Mouse (Mus musculus) limb, embryonic 13.5 days (tissue): ENCODE results near the gene Coa6. TPM values are rescaled to one million over a fixed set of nuclear protein-coding genes. Genes with fewer than 3 reads are reported as not detected.
A peak's percentile ranks its signal among the peaks of the same experiment; 100 is the strongest.
"Not testable (repeated sequence)": the region's sequence is repeated elsewhere in the genome, so short reads cannot be mapped to it uniquely, and the experiment has no call there.

Experiments used
- ATAC-seq: fragments of 200-750 bp; cut with Nextera tagmentation; 2 replicates; pipeline ENCODE4 v1.8.0; 2017; ENCODE audit warnings: low read depth, moderate number of reproducible peaks, moderate TSS enrichment; ENCODE audit not compliant: low FRiP score
- H3K27ac ChIP-seq: fragments of 300-500 bp; sonication (generic); 2 replicates; pipeline ENCODE4 v1.5.1; 2015; ENCODE audit warnings: inconsistent platforms, mild to moderate bottlenecking, moderate library complexity
- H3K27me3 ChIP-seq: fragments of 300-500 bp; sonication (generic); 2 replicates; pipeline ENCODE4 v1.6.1; 2015; ENCODE audit warnings: mild to moderate bottlenecking, inconsistent platforms
- H3K36me3 ChIP-seq: fragments of 300-500 bp; sonication (generic); 2 replicates; pipeline ENCODE4 v1.6.1; 2015; ENCODE audit warnings: inconsistent platforms, mild to moderate bottlenecking, moderate library complexity
- H3K4me1 ChIP-seq: fragments of 300-500 bp; sonication (generic); 2 replicates; pipeline ENCODE4 v1.6.1; 2015; ENCODE audit warnings: inconsistent platforms
- H3K4me2 ChIP-seq: fragments of 300-500 bp; sonication (generic); replicated peaks from 2 replicates; pipeline ENCODE4 v1.6.1; 2015; ENCODE audit warnings: inconsistent platforms, mild to moderate bottlenecking, moderate library complexity
- H3K4me3 ChIP-seq: fragments of 300-500 bp; sonication (generic); 2 replicates; pipeline ENCODE4 v1.5.1; 2015; ENCODE audit warnings: moderate library complexity, mild to moderate bottlenecking, inconsistent platforms
- H3K9ac ChIP-seq: fragments of 300-500 bp; sonication (generic); 2 replicates; pipeline ENCODE4 v1.6.1; 2015; ENCODE audit warnings: mild to moderate bottlenecking, inconsistent platforms
- H3K9me3 ChIP-seq: fragments of 300-500 bp; sonication (generic); 2 replicates; pipeline ENCODE4 v1.6.1; 2016; ENCODE audit warnings: inconsistent platforms
- WGBS: fragments of 180-500 bp; shearing (Covaris S2); methylation state at CpG from one replicate; pipeline ENCODE4 v1.1.7; 2015; 5-methylcytosine and 5-hydroxymethylcytosine counted together
- polyA plus RNA-seq: library from polyadenylated mRNA; unstranded; fragments of >200 nt; fragmentation: Nextera tagmentation; extraction: Ambion mirVana; gene quantifications from 2 replicates; pipeline ENCODE4 v1.2.1, GENCODE M21; 2015

The Coa6 gene
- 51.7 and 54.2 TPM in 2 replicates for polyA plus RNA-seq

- peak; percentile 99 for ATAC-seq
- Histone ChIP-seq H3K4me1 (peaks cover 13% of the 10 kb centered on the region), H3K4me3 (peak within 1 kb of the TSS; percentile 91), H3K9ac (peak within 1 kb of the TSS; percentile 92), H3K36me3 (peaks cover 17% of the 10 kb centered on the region), H3K4me2 (peak within 1 kb of the TSS; percentile 89), H3K27ac (peak within 1 kb of the TSS; percentile 70; the same call in 1 of the 2 replicates), H3K9me3 (no peaks in the 10 kb centered on the region), H3K27me3 (no peaks in the 10 kb centered on the region)
- WGBS: under 1% methylated on average over 61 of the region's 61 CpGs
Measured at GRCm38 (mm10) chr8:126422174-126422919, at the start of gene Coa6. Gene Coa6, plus strand, starts transcription at chr8:126422515.

GRCm38 (mm10) chr8:126379580-126379979 lies 42.7 kb upstream of the Coa6 start:
- WGBS: 86% methylated on average over 6 of the region's 6 CpGs

GRCm38 (mm10) chr8:126380141-126380540 lies 42.2 kb upstream of the Coa6 start:
- Histone ChIP-seq H3K9ac (no peak overlapping the region), H3K27ac (no peak overlapping the region), H3K4me1 (no peaks in the 10 kb centered on the region), H3K9me3 (no peaks in the 10 kb centered on the region), H3K4me2 (no peak overlapping the region), H3K27me3 (peaks cover 8% of the 10 kb centered on the region; the same call in 1 of the 2 replicates), H3K4me3 (no peak overlapping the region), H3K36me3 (no peaks in the 10 kb centered on the region)
- ATAC-seq: no peak
- WGBS: 52% methylated on average over 2 of the region's 2 CpGs

More at GRCm38 (mm10) chr8:126379580-126379979, 42.7 kb upstream of the Coa6 start:
- no peak overlapping the region for H3K27ac ChIP-seq
- peaks cover 8% of the 10 kb centered on the region; the same call in 1 of the 2 replicates for H3K27me3 ChIP-seq
- no peaks in the 10 kb centered on the region for H3K36me3 ChIP-seq
- H3K9ac ChIP-seq: no peak overlapping the region
- H3K9me3 ChIP-seq: no peaks in the 10 kb centered on the region
- no peaks in the 10 kb centered on the region for H3K4me1 ChIP-seq
- ATAC-seq: no peak
- no peak overlapping the region for H3K4me3 ChIP-seq
- H3K4me2 ChIP-seq: no peak overlapping the region

- Histone ChIP-seq H3K27me3 (peaks cover 11% of the 10 kb centered on the region; the same call in 1 of the 2 replicates), H3K4me1 (no peaks in the 10 kb centered on the region), H3K4me2 (no peak overlapping the region), H3K36me3 (no peaks in the 10 kb centered on the region), H3K27ac (no peak overlapping the region), H3K4me3 (no peak overlapping the region), H3K9ac (no peak overlapping the region), H3K9me3 (no peaks in the 10 kb centered on the region)
- no peak for ATAC-seq
- 79% methylated on average over 7 of the region's 7 CpGs for WGBS
Measured at GRCm38 (mm10) chr8:126381299-126381698, 41.0 kb upstream of the Coa6 start.

GRCm38 (mm10) chr8:126382216-126382615 lies 40.1 kb upstream of the Coa6 start:
- Histone ChIP-seq H3K9me3 (no peaks in the 10 kb centered on the region), H3K27me3 (0 out of 2 replicates have a peak, but pooled peaks cover 8% of the 10 kb centered on the region), H3K27ac (no peak overlapping the region), H3K4me3 (no peak overlapping the region), H3K9ac (no peak overlapping the region), H3K36me3 (no peaks in the 10 kb centered on the region), H3K4me1 (no peaks in the 10 kb centered on the region), H3K4me2 (no peak overlapping the region)
- ATAC-seq: no peak
- WGBS: 34% methylated on average over 14 of the region's 14 CpGs

- Histone ChIP-seq H3K36me3 (no peaks in the 10 kb centered on the region), H3K27me3 (0 out of 2 replicates have a peak, but pooled peaks cover 8% of the 10 kb centered on the region), H3K9ac (no peak overlapping the region), H3K4me3 (no peak overlapping the region), H3K9me3 (no peaks in the 10 kb centered on the region), H3K4me1 (no peaks in the 10 kb centered on the region), H3K4me2 (no peak overlapping the region), H3K27ac (no peak overlapping the region)
- 66% methylated on average over 5 of the region's 5 CpGs for WGBS
- no peak for ATAC-seq
Measured at GRCm38 (mm10) chr8:126382749-126383148, 39.6 kb upstream of the Coa6 start.

DNA sequence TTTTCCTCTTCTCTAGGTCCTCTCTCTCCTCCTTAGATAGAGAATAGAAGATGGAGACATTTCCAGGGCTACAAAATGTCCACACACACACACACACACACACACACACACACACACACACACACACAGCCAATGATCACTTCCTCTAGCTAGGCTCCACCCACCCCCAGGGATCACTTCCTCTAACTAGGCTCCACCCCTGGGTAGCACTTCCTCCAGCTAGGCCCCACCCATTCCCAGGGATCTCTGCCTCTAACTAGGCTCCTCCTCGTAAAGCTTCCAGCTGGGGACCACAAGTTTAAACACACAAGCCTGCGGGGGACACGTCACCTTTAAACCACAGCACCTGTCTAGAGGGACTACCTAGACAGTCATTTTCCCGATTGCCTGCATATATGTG lies 34.7 kb upstream of the Coa6 start:
- no peak overlapping the region for H3K9ac ChIP-seq
- WGBS: 79% methylated on average over 4 of the region's 4 CpGs
- no peaks in the 10 kb centered on the region for H3K9me3 ChIP-seq
- no peak overlapping the region for H3K4me2 ChIP-seq
- H3K27me3 ChIP-seq: 0 out of 2 replicates have a peak, but pooled peaks cover 6% of the 10 kb centered on the region
- no peak overlapping the region for H3K27ac ChIP-seq
- ATAC-seq: no peak
- H3K4me3 ChIP-seq: no peak overlapping the region
- no peaks in the 10 kb centered on the region for H3K36me3 ChIP-seq
- H3K4me1 ChIP-seq: 0 out of 2 replicates have a peak, but pooled peaks cover 6% of the 10 kb centered on the region

- 59% methylated on average over 2 of the region's 2 CpGs for WGBS
- no peak overlapping the region for H3K9ac ChIP-seq
- H3K27ac ChIP-seq: no peak overlapping the region; the same call in 1 of the 2 replicates
- 0 out of 2 replicates have a peak, but pooled peaks have one; percentile 11 for ATAC-seq
- no peak overlapping the region for H3K4me3 ChIP-seq
- H3K9me3 ChIP-seq: no peaks in the 10 kb centered on the region
- H3K27me3 ChIP-seq: no peaks in the 10 kb centered on the region
- no peaks in the 10 kb centered on the region for H3K36me3 ChIP-seq
- H3K4me2 ChIP-seq: no peak overlapping the region
- H3K4me1 ChIP-seq: 0 out of 2 replicates have a peak, but pooled peaks cover 6% of the 10 kb centered on the region
Measured at GRCm38 (mm10) chr8:126391541-126391940, 30.8 kb upstream of the Coa6 start.

DNA sequence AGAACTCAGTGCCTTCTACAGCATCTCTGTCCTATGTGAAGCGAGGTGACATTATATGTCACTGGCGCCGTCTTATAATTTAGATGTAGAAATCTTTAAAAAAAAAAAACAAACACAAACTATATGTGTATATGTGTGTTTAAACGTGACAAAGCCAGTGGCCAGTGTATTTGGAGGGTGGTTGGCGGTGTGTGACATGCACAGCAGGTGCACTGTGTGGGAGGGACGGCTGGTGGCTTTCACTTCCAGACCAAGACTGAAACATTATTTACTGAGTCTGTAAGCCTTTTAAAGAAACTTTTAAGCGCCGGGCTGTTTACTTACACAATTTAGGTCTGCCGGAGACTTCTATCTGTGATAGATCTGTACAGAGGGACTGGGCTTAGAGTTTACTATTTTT lies 26.9 kb upstream of the Coa6 start:
- ATAC-seq: no peak
- Histone ChIP-seq H3K4me2 (no peak overlapping the region), H3K9ac (no peak overlapping the region), H3K27ac (no peak overlapping the region), H3K9me3 (no peaks in the 10 kb centered on the region), H3K36me3 (no peaks in the 10 kb centered on the region), H3K4me1 (0 out of 2 replicates have a peak, but pooled peaks cover 6% of the 10 kb centered on the region), H3K4me3 (no peak overlapping the region), H3K27me3 (no peaks in the 10 kb centered on the region)
- 84% methylated on average over 9 of the region's 9 CpGs for WGBS

GRCm38 (mm10) chr8:126395917-126396316 lies 26.4 kb upstream of the Coa6 start:
- Histone ChIP-seq H3K4me3 (no peak overlapping the region), H3K4me2 (no peak overlapping the region), H3K9me3 (no peaks in the 10 kb centered on the region), H3K27ac (no peak overlapping the region), H3K9ac (no peak overlapping the region), H3K4me1 (0 out of 2 replicates have a peak, but pooled peaks cover 6% of the 10 kb centered on the region), H3K27me3 (no peaks in the 10 kb centered on the region), H3K36me3 (no peaks in the 10 kb centered on the region)
- 75% methylated on average over 5 of the region's 5 CpGs for WGBS
- ATAC-seq: no peak

- no peak overlapping the region for H3K4me3 ChIP-seq
- no peak overlapping the region for H3K27ac ChIP-seq
- no peaks in the 10 kb centered on the region for H3K27me3 ChIP-seq
- H3K9me3 ChIP-seq: no peaks in the 10 kb centered on the region
- no peak overlapping the region for H3K4me2 ChIP-seq
- WGBS: 74% methylated on average over 3 of the region's 3 CpGs
- no peaks in the 10 kb centered on the region for H3K4me1 ChIP-seq
- ATAC-seq: no peak
- no peak overlapping the region for H3K9ac ChIP-seq
- H3K36me3 ChIP-seq: no peaks in the 10 kb centered on the region
Measured at GRCm38 (mm10) chr8:126398349-126398748, 24.0 kb upstream of the Coa6 start.

DNA sequence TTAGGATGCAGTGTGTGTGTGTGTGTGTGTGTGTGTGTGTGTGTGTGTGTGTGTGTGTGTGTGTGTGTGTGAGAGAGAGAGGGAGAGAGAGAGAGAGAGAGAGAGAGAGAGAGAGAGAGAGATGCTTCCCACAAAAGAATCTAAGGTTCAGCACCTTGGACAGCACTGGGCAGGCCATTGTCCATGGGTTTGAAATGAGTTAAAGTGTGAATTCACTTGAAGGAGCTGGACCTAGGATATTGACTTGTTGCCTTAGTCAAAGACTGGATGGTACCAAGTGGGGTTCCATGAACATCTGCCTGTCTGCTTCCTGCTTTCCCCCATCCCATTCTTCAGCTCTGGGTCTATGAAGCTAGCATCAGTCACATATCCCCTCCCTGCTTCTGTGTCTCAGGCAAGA lies 17.8 kb upstream of the Coa6 start:
- not testable (repeated sequence) for ATAC-seq, H3K27me3 ChIP-seq, H3K4me1 ChIP-seq, H3K9ac ChIP-seq, H3K27ac ChIP-seq, H3K36me3 ChIP-seq, H3K4me3 ChIP-seq, H3K4me2 ChIP-seq, H3K9me3 ChIP-seq
